Mouse (Mus musculus) ES-E14 (cell line): Measurements from ENCODE around the gene Snapc2.

Source experiments
- CHD2 ChIP-seq: IDR thresholded peaks from 2 replicates; pipeline ENCODE4 v1.6.1; 2014; ENCODE audit warnings: mild to moderate bottlenecking, low read depth, low read length, inconsistent platforms
- HCFC1 ChIP-seq: IDR thresholded peaks from 2 replicates; pipeline ENCODE4 v1.6.1; 2012; ENCODE audit warnings: low read length, inconsistent platforms, borderline replicate concordance; ENCODE audit not compliant: insufficient read depth
- MAFK ChIP-seq: IDR thresholded peaks from 2 replicates; pipeline ENCODE4 v1.6.1; 2014; ENCODE audit warnings: mild to moderate bottlenecking, low read depth, low read length, inconsistent platforms; ENCODE audit not compliant: insufficient read depth
- ZNF384 ChIP-seq: IDR thresholded peaks from 2 replicates; pipeline ENCODE4 v1.6.1; 2012; ENCODE audit warnings: low read depth, low read length, inconsistent platforms

DNA sequence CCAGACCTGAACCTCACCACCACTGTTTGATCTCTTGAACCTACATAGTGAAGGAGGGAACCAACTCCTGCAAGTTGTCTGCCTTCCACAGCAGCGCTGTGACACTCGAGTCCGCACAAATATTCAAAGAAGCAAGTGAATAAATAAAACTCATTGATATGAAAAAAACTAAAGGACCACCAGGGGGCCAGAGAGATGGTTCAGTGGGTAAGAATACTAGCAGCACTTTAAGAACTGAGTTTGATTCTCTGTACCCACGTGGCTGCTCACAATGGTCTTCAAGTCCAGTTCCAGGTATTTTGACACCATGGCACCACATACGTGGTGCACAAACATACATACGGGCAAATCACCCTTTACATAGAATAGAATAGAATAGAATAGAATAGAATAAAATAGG is 41.8 kb upstream of the Snapc2 start:
- no peak for TF ChIP-seq ZNF384
- no peak for TF ChIP-seq CHD2
- TF ChIP-seq MAFK = no peak
- TF ChIP-seq HCFC1 = no peak
